Mouse (Mus musculus): ENCODE measurements around the gene Psen2.

The Psen2 gene

DNA sequence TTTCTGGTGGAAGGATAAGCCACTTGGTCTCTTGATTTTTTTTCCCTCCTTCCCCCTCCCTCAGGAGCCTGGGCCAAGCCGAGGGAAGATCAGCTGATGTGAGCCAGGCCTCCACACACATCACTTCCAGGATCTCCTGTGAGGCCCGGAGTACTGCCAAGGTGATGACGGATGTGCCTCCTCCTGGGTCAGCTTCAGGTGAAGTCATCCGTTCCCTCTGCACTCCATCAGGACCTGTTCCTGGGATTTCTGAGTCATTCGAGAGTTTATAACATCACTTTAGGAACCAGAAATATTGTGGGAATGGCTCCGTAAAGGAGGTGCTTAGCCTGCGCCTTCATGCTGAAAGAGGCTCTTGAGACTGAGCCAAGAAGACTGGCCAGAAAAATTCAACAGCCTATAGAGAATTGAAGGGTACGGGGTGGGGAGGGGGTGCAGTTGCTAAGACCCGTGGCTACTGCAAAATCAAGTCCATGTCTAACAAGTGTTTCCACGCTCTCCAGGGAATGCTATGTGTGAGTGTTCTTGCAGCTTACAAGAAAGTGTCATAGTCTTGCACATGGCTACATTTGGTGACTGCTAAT, 11.6 kb upstream of the Psen2 start:
- no peak for DNase-seq (ENCODE audit: low read depth, low spot score)

DNA sequence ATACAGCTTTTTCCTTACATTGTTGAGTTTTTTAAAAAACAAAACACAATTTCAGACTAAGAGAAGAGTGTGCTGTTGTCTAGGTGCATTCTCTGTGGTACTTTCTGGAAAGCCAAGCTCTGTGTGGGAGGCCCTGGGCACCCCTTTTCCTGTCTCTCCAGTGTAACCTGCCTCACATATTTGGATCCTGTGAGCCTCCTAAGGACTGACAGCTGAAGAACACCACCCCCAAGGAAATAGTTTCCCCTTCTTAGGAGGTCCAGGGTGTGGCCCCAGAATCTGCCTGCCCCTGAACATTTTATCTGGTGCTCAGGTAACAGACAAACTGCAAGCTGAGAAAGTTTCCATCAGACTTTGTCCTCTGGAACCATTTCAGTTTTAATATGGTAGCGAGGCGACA, 5.8 kb upstream of the Psen2 start:
- no peak for DNase-seq (ENCODE audit: low read depth, low spot score)

GRCm38 (mm10) chr1:180268249-180269031, 5.2 kb upstream of the Psen2 start:
- peak; percentile 93 for DNase-seq (ENCODE audit: low read depth, low spot score)

DNA sequence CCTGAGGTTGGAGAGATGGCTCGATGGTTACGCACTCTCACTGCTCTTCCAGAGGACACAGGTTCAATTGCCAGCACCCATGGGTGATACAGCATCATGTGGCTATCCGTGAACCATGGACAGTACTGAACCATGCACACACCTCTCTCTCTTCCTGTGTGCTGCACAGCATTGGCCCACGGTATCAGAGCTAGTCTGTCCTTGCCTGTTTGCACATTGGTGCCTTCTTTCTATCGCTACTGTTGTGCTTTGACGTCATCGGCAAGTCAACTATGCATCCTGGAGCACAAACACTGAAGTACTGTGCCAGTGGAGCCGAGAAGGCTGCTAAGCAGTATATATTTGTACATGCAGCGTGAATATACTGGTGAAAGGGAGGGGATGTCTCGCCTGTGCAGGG, 3.9 kb upstream of the Psen2 start:
- no peak for DNase-seq (ENCODE audit: low read depth, low spot score)

DNA sequence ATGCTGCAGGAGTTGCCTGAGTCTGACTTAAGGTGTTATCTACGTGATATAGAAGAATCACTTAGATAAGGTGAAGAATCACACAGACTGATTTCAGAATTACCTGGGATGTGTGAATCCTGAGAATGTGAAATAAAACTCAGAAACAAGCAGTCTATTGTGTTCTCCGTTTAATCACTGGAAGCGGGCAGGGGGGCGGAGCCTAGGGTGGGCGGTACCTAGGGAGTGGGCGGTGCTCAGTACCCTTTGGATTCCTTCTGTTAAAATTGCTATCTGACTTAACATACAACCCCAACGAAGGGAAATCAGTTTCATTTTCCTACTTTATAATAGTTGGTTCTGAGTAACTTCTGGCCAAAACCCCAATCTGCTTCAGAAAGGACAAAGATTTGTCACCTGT, 2.2 kb upstream of the Psen2 start:
- peak; percentile 78 for DNase-seq (ENCODE audit: low read depth, low spot score)

GRCm38 (mm10) chr1:180264851-180265250, 1.6 kb upstream of the Psen2 start:
- peak; percentile 61 for DNase-seq (ENCODE audit: low read depth, low spot score)

DNA sequence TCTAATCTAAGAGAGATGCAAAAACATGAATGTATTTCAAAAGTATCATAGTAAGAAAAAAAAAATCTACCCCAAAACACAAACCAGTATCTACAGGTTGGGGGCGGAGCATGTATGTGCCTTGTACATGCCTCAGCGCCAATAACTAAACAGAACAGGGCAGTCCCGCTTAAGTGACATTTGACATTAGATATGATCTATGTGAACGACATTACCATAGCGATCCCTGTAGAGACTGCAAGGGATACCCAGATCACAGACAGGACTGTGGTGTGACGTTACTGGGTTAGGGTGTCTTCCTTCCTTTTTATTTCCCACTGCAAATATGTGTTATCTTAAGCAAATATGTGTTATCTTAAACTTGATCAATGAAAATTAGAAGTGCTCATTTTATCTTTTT, 1.2 kb upstream of the Psen2 start:
- DNase-seq (ENCODE audit: low read depth, low spot score) = peak; percentile 71

GRCm38 (mm10) chr1:180261857-180262570, 1.2 kb downstream of the Psen2 start:
- no peak for DNase-seq (ENCODE audit: low read depth, low spot score)

DNA sequence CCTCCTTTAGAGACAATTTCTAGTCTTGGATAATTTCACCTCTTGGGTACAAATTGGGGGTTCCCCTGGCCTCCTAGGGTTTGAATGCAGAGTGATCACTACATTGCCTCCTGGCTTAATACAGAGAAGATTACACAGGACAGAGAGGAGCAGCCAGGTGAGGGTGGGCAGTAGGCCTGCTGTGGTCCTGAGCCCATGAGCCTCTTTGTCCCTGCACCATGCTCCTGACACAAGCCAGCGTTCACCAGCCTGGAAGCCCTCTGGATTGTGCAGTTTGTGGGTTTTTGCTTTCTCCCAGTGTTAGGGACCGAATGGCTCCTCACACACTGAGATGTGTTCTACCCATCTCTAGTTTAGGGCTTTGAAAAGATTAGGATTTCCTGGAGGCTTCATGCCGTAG, 1.8 kb downstream of the Psen2 start:
- no peak for DNase-seq (ENCODE audit: low read depth, low spot score)

- DNase-seq (ENCODE audit: low read depth, low spot score) = no peak
These were observed 2.4 kb downstream of the Psen2 start for GRCm38 (mm10) chr1:180260886-180261285.

GRCm38 (mm10) chr1:180259753-180260152, 3.5 kb downstream of the Psen2 start:
- no peak for DNase-seq (ENCODE audit: low read depth, low spot score)

DNA sequence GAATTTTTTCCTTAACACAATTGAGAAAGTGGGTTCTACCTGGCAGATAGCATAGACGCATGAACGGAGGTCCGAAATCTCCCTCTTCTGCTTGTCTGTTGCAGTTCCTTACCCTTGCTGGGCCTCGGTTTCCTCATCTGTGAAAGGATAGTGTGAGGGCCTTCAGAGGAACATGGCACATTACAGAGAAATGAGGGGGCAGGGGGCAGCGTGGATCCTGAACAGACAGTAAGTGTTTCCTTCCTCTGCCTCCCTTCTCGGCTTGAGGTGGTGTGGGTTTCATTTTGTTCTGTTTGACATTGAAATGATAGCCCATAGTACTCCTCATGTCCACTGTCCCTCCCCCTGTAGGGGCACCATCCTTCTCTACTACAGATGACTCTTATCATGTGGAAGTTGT, 5.8 kb downstream of the Psen2 start:
- DNase-seq (ENCODE audit: low read depth, low spot score) = no peak

- no peak for DNase-seq (ENCODE audit: low read depth, low spot score)
These were observed 6.4 kb downstream of the Psen2 start for GRCm38 (mm10) chr1:180256866-180257265.

DNA sequence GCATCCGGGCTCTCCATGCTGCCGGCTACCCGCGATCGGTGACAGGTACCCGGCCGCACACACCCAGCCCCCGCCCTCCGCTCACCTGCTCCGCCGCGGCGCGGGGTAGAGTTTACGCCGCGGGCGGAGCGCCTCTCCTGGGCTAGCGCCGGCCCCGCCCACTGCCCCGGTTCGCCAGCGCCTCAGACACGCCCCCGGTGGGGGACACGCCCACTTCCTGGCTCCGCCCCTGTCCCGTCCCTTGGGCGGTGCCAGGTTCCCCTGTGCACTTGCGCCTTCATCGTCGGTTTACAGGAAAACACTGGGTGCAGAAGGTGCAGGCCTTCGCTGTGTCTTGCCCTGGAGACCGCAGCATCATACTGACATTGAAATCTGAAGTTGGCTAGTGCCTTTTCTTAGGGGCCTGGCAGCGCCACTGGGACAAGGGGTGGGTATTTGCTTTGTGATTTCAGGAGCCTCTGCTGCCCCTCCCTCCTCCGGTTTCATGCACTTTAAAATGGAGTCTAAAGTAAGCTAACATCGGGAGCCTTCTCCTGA, 7.0 kb downstream of the Psen2 start:
- DNase-seq (ENCODE audit: low read depth, low spot score) = peak; percentile 99

- DNase-seq (ENCODE audit: low read depth, low spot score) = no peak
These were observed 7.7 kb downstream of the Psen2 start for GRCm38 (mm10) chr1:180255294-180256117.

DNA sequence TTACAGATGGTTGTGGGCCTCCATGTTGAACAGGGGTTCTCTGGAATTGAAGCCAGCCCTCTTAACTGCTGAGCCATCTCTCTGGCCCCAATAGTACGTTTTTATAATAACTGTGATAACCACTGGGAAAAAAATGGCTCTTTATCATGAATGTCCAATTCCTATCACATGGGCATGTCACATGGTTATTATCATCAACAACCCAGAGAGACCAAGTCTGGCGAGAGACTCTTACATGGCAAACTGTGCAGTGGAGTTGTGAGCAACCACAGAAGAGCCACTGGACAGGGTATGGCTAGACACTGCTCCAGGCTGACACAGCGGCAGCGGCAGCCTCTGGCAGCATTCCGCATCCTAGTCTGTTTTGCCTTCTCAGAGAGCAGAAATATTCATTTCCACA, 8.9 kb downstream of the Psen2 start:
- DNase-seq (ENCODE audit: low read depth, low spot score) = no peak

- peak; percentile 47 for DNase-seq (ENCODE audit: low read depth, low spot score)
These were observed 10.5 kb downstream of the Psen2 start for GRCm38 (mm10) chr1:180252656-180253190.

- peak; percentile 34 for DNase-seq (ENCODE audit: low read depth, low spot score)
These were observed 11.8 kb downstream of the Psen2 start for GRCm38 (mm10) chr1:180251176-180252048.

- DNase-seq (ENCODE audit: low read depth, low spot score) = no peak
These were observed 12.8 kb downstream of the Psen2 start for GRCm38 (mm10) chr1:180250441-180250830.

DNA sequence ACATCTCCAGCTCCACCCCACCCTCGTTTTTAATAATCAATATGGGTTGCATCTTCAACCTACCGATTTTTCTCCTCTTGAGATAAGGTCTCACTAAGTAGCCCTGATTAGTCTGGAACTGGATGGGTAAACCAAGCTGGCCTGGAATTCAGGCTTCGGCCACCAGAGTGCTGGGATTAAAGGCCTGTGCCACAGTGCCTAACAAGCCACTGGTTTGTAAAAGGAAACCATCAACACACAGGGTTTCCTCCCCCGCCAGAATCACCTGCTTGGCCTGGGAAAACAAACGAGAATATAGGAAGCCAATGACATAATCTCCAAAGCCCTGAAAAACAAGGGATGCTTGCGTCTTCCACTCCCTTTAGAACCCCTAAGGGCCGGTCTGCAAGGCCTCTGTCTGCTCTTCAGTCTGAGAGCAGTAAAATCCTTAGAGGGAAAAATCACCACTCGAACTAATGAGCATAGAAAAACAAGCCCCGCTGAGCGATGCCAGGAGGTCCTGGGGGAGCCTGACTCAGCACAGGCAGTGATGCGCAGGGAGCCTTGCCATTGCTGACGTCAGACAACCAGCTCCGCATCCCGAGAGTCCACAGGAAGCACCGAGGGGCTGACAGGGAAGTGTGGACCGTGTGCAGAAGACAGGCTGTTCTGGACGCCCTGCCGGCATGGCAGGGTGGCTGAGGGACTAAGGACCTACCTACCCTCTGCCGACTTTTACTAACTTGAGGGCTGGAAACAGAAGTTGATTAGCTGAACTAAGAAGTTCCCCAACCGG, 13.4 kb downstream of the Psen2 start:
- peak; percentile 32 for DNase-seq (ENCODE audit: low read depth, low spot score)

Measured in CD4-positive, CD25-positive, alpha-beta regulatory T cell, adult 2 months (primary cell).